Mouse (Mus musculus) ovary, postnatal 10 days (tissue): ENCODE results near the gene Gm2431.

Experiments
- DNase-seq: peaks from one replicate; pipeline ENCODE4 v3.0.0; 2022; ENCODE audit warnings: low spot score

The Gm2431 gene

GRCm38 (mm10) chr7:142211559-142211958 lies 46.6 kb downstream of the Gm2431 start, which contains the start of gene Gm7579:
TSS of gene Gm7579 (plus strand) at chr7:142211859.
- no peak for DNase-seq
